Mouse (Mus musculus) embryonic facial prominence, embryonic 13.5 days (tissue): Measurements from ENCODE around the gene Rmdn3. TPM values are rescaled to one million over a fixed set of nuclear protein-coding genes. Genes with fewer than 3 reads are reported as not detected.

Source experiments
- polyA plus RNA-seq: library from polyadenylated mRNA; unstranded; fragments of >200 nt; fragmentation: Nextera tagmentation; extraction: Ambion mirVana; gene quantifications from 2 replicates; pipeline ENCODE4 v1.2.1, GENCODE M21; 2015

Rmdn3 gene
- polyA plus RNA-seq, 1 experiment from 2014 or later = 40.9 TPM

Other genes with a start within 250 kb of the Rmdn3 start
- 48.8 and 54.9 TPM in 2 replicates for gene Chst14, start 230.5 kb downstream of the Rmdn3 start, polyA plus RNA-seq
- 25.4 and 25.7 TPM in 2 replicates for gene Ccdc32, start 127.6 kb downstream of the Rmdn3 start, polyA plus RNA-seq
- 4.2 and 4.9 TPM in 2 replicates for gene Rpusd2, start 122.2 kb downstream of the Rmdn3 start, polyA plus RNA-seq
- 56.7 and 58.6 TPM in 2 replicates for gene Knl1, start 109.9 kb downstream of the Rmdn3 start, polyA plus RNA-seq
- gene Rad51, start 44.2 kb downstream of the Rmdn3 start, polyA plus RNA-seq = 49.7 and 56.9 TPM in 2 replicates
- gene Gchfr, start 10.7 kb upstream of the Rmdn3 start, polyA plus RNA-seq = 3.2 and 4.7 TPM in 2 replicates
- 0.78 and 1.0 TPM in 2 replicates for gene Gm14137, start 17.5 kb upstream of the Rmdn3 start, polyA plus RNA-seq
- 51.3 and 60.6 TPM in 2 replicates for gene Zfyve19, start 51.6 kb upstream of the Rmdn3 start, polyA plus RNA-seq
- gene Dnajc17, start 51.8 kb upstream of the Rmdn3 start, polyA plus RNA-seq = 25.3 and 31.1 TPM in 2 replicates
- gene Ppp1r14d, start 72.9 kb upstream of the Rmdn3 start, polyA plus RNA-seq = 0.28 and 0.47 TPM in 2 replicates
- gene Spint1, start 80.3 kb upstream of the Rmdn3 start, polyA plus RNA-seq = 15.3 and 15.4 TPM in 2 replicates
- gene Rhov, start 114.2 kb upstream of the Rmdn3 start, polyA plus RNA-seq = 16.7 and 17.9 TPM in 2 replicates
- gene Vps18, start 131.7 kb upstream of the Rmdn3 start, polyA plus RNA-seq = 20.1 and 20.7 TPM in 2 replicates
- gene Dll4, start 168.8 kb upstream of the Rmdn3 start, polyA plus RNA-seq = 4.2 and 4.6 TPM in 2 replicates
- 1.7 and 1.8 TPM in 2 replicates for gene Chac1, start 194.2 kb upstream of the Rmdn3 start, polyA plus RNA-seq